25 mouse cellular contexts compared by ENCODE assay signal in the genomic region with DNA sequence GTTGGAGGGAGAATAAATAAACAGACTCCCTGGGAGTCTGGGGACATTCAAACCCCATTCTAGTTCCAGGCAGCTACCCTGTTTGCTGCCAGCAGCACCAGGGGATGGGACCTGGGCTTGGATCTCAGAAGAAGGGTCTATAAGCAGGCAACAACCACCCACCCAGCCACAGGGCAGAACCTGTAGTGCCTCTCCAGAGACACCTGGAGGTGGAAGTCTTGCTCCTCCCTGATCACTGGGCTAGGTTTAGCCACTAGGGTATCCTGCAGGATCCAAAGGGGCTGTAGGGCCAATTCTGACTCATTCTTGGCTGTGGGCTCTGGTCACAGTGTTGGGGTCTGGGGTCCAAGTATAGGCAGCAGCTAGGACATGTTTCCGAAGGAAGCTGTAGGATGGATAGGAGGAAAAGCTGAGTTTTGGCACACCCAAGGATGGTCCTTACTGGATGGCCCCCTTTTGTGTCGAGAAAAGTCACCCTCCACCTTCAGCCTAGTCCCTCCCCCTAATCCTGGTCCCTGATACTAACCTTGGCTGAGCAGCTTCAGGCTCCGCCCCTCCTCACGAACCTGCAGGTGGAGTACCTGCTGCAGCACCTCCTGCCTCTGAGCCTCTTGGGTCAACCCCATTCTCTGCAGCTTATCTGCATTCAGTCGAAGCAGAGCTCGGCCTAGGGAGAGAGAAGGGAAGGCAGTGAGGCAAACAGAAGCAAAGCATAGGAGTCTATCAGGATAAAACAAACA. TPM values are rescaled to one million over a fixed set of nuclear protein-coding genes. Genes with fewer than 3 reads are reported as not detected.
DNase-seq lines count a peak whose midpoint lies in the region; ATAC-seq and TF ChIP-seq lines count a peak whose summit lies in the region.
"Had no signal": no experiment of that assay in that cellular context is flagged by ENCODE, and none has a peak within 500 bp of the region (broad histone marks: within the 10 kb centered on the region; RNA-seq: fewer than 3 reads in every experiment).

No protein-coding gene starts in this region.

- TF ChIP-seq POLR2A in testis, adult 2 months (IDR thresholded peaks at IDR 0.05; ENCODE audit: control insufficient read depth, low read depth, low read length) = no peak

- H3K27ac ChIP-seq in hindbrain, embryonic 13.5 days = no peak overlapping the region
- no peak overlapping the region for H3K27ac ChIP-seq in hindbrain, embryonic 10.5 days
- H3K27ac ChIP-seq in testis, adult 2 months (ENCODE audit: control insufficient read depth, insufficient read depth, low read depth, low read length) = no peak overlapping the region
- H3K27ac ChIP-seq: forebrain, embryonic 13.5 days; hindbrain, embryonic 14.5 days; liver, embryonic 14.5 days; midbrain, embryonic 15.5 days had no signal

- peak; percentile 23 for DNase-seq in cerebellum, adult 8-10 months
- no peak for DNase-seq in cerebellum, postnatal 4 days (ENCODE audit: low spot score in 2 of 2)
- DNase-seq in hindbrain, embryonic 10.5 days (ENCODE audit: low spot score) = no peak
- peak; percentile 3 to 21 for DNase-seq in lung, postnatal 4 days
- no peak for DNase-seq in lung, postnatal 14 days
- DNase-seq in testis, postnatal 14 days (ENCODE audit: low spot score) = no peak
- DNase-seq: adrenal gland, adult 8-10 months; gastrocnemius, postnatal 10 days; kidney, adult 8-10 months; kidney, postnatal 10 days; liver; lung, adult 2 months; lung, postnatal 36 days; retina, postnatal 1 day; right cerebral cortex, postnatal 14 days; thymus, adult 2 months; thymus, postnatal 36 days had no signal

- H3K9me3 ChIP-seq in hindbrain, embryonic 13.5 days = no peaks in the 10 kb centered on the region
- H3K9me3 ChIP-seq in hindbrain, embryonic 10.5 days = no peaks in the 10 kb centered on the region
- H3K9me3 ChIP-seq: forebrain, embryonic 13.5 days; G1E; midbrain, embryonic 15.5 days had no signal

- H3K36me3 ChIP-seq in hindbrain, embryonic 13.5 days = peaks cover 19% of the 10 kb centered on the region
- peaks cover 15% of the 10 kb centered on the region for H3K36me3 ChIP-seq in hindbrain, embryonic 10.5 days
- H3K36me3 ChIP-seq in testis, adult 2 months (ENCODE audit: control insufficient read depth, insufficient read depth, low read length) = peaks cover 2% of the 10 kb centered on the region
- H3K36me3 ChIP-seq: midbrain, embryonic 15.5 days had no signal

- 65% methylated on average over 6 of the region's 6 CpGs for WGBS in hindbrain, embryonic 13.5 days
- WGBS in hindbrain, embryonic 10.5 days = 52% methylated on average over 6 of the region's 6 CpGs

- H3K4me2 ChIP-seq in hindbrain, embryonic 13.5 days = no peak overlapping the region
- H3K4me2 ChIP-seq: forebrain, embryonic 13.5 days; hindbrain, embryonic 14.5 days; midbrain, embryonic 15.5 days had no signal

- H3K4me3 ChIP-seq in hindbrain, embryonic 13.5 days = no peak overlapping the region
- H3K4me3 ChIP-seq in hindbrain, embryonic 10.5 days = no peak overlapping the region
- peak overlapping the region; percentile 14 for H3K4me3 ChIP-seq in testis, adult 2 months (ENCODE audit: control insufficient read depth, low read depth, low read length)
- H3K4me3 ChIP-seq: forebrain, embryonic 13.5 days; midbrain, embryonic 15.5 days had no signal

- ATAC-seq in hindbrain, embryonic 13.5 days (ENCODE audit: low FRiP score) = no peak
- ATAC-seq: forebrain, embryonic 13.5 days; inflammation-experienced regulatory T-cells, adult 6 months; midbrain, embryonic 15.5 days had no signal

- H3K27me3 ChIP-seq in hindbrain, embryonic 13.5 days = no peaks in the 10 kb centered on the region
- H3K27me3 ChIP-seq in hindbrain, embryonic 10.5 days (ENCODE audit: insufficient read depth, poor library complexity, severe bottlenecking) = peaks cover 6% of the 10 kb centered on the region; the same call in 1 of the 2 replicates
- H3K27me3 ChIP-seq in testis, adult 2 months (ENCODE audit: control insufficient read depth, insufficient read depth, low read length) = no peaks in the 10 kb centered on the region
- H3K27me3 ChIP-seq: forebrain, embryonic 13.5 days; midbrain, embryonic 15.5 days had no signal

- no peak for TF ChIP-seq CTCF in testis, adult 2 months (IDR thresholded peaks at IDR 0.05; ENCODE audit: control insufficient read depth, insufficient read depth, insufficient replicate concordance, low read depth, low read length)

- peaks cover 50% of the 10 kb centered on the region for H3K4me1 ChIP-seq in hindbrain, embryonic 13.5 days (replicated peaks)
- peaks cover 55% of the 10 kb centered on the region for H3K4me1 ChIP-seq in hindbrain, embryonic 10.5 days (replicated peaks)
- peaks cover 25% of the 10 kb centered on the region for H3K4me1 ChIP-seq in testis, adult 2 months (ENCODE audit: control insufficient read depth, insufficient read depth, low read length)

- peak overlapping the region; percentile 98; the same call in 1 of the 2 replicates for H3K9ac ChIP-seq in hindbrain, embryonic 13.5 days
- H3K9ac ChIP-seq: forebrain, embryonic 13.5 days; hindbrain, embryonic 14.5 days; liver, embryonic 14.5 days; midbrain, embryonic 15.5 days had no signal

RNA-seq across cellular contexts. Expression of a gene that starts 2.6 kb away (rescaled TPM):
- 169 and 175 TPM in 2 replicates for polyA plus RNA-seq in hindbrain, embryonic 13.5 days (2015; fragmentation: Nextera tagmentation; extraction: Ambion mirVana)
- polyA plus RNA-seq in hindbrain, embryonic 10.5 days (2016; fragmentation: Nextera tagmentation; extraction: Ambion mirVana) = 36.1 and 72.6 TPM in 2 replicates
- 61.7 and 61.8 TPM in 2 replicates for polyA plus RNA-seq in testis, adult 2 months (2012; rRNA removed)

RNA-seq across cellular contexts. Expression of a gene that starts 3.8 kb away (rescaled TPM):
- polyA plus RNA-seq in hindbrain, embryonic 13.5 days (2015; fragmentation: Nextera tagmentation; extraction: Ambion mirVana) = 68.0 and 74.1 TPM in 2 replicates
- 36.9 and 45.4 TPM in 2 replicates for polyA plus RNA-seq in hindbrain, embryonic 10.5 days (2016; fragmentation: Nextera tagmentation; extraction: Ambion mirVana)
- 83.2 and 90.6 TPM in 2 replicates for polyA plus RNA-seq in testis, adult 2 months (2012; rRNA removed)

RNA-seq across cellular contexts. Expression of a gene that starts 4.7 kb away (rescaled TPM):
- 63.7 and 67.7 TPM in 2 replicates for polyA plus RNA-seq in hindbrain, embryonic 13.5 days (2015; fragmentation: Nextera tagmentation; extraction: Ambion mirVana)
- 65.0 and 77.1 TPM in 2 replicates for polyA plus RNA-seq in hindbrain, embryonic 10.5 days (2016; fragmentation: Nextera tagmentation; extraction: Ambion mirVana)
- polyA plus RNA-seq in testis, adult 2 months (2012; rRNA removed) = 19.5 and 20.1 TPM in 2 replicates

RNA-seq across cellular contexts. Expression of a gene that starts 11.7 kb away (rescaled TPM):
- 61.3 and 67.1 TPM in 2 replicates for polyA plus RNA-seq in hindbrain, embryonic 13.5 days (2015; fragmentation: Nextera tagmentation; extraction: Ambion mirVana)
- 52.9 and 56.8 TPM in 2 replicates for polyA plus RNA-seq in hindbrain, embryonic 10.5 days (2016; fragmentation: Nextera tagmentation; extraction: Ambion mirVana)
- polyA plus RNA-seq in testis, adult 2 months (2012; rRNA removed) = 44.4 and 44.5 TPM in 2 replicates

Comparison
In these comparisons a context has a peak if more than half of its experiments do, and no peak if none do; other contexts are left out.
1. DNase-seq: peak in cerebellum, adult 8-10 months (single experiment) and lung, postnatal 4 days (2 of 2); none in cerebellum, postnatal 4 days (0 of 2), hindbrain, embryonic 10.5 days (single experiment), lung, postnatal 14 days (single experiment) and testis, postnatal 14 days (single experiment).